Mouse (Mus musculus) ovary, postnatal 10 days (tissue): ENCODE data around the gene Mid1.
"Not testable (repeated sequence)": the region's sequence is repeated elsewhere in the genome, so short reads cannot be mapped to it uniquely, and the experiment has no call there.

Experiments used
- DNase-seq: peaks from one replicate; pipeline ENCODE4 v3.0.0; 2022; ENCODE audit warnings: low spot score

Gene Mid1

DNA sequence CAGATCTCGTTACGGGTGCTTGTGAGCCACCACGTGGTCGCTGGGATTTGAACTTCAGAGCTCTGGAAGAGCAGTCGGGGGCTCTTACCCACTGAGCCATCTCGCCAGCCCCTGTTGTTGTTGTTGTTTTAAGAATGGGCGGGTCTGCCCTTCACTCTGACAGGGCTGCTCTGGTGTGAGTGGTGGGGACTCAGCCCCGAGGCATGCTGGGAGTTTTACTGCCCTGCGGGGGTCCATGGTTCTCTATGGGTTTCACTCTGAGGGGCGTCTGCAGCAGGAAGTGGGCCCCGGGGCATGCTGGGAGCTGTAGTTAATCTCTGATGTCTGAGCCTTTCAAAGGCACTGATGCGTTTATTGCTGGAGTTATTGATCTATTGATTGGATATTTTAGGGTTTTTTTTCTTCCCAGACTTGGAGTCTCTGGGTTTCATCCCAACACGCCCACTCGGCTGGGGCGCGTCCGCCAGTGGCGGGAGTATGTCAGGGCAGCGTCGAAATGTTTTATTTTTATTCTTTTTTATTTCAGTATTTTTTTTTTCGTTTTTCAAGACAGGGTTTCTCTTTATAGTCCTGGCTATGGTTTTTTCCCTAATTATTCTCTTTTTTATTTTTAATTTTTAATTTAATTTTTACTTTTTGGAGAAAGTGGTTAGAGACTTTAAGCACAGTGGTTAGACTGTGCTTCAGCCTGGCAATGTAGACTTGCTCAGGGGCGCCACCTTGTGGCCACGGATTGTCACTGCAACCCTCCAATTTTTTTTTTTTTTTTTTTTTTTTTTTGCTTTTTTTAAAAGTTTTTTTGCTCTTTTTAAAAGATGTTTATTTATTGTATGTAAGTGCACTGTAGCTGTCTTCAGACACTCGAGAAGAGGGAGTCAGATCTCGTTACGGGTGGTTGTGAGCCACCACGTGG lies 332.6 kb downstream of the Mid1 start:
- DNase-seq: not testable (repeated sequence)

GRCm38 (mm10) chrX:170018571-170019218 lies 333.7 kb downstream of the Mid1 start:
- not testable (repeated sequence) for DNase-seq

- not testable (repeated sequence) for DNase-seq
Measured at GRCm38 (mm10) chrX:170019219-170019953, 334.4 kb downstream of the Mid1 start.

- DNase-seq: peak; percentile 88
Measured at GRCm38 (mm10) chrX:170019954-170020689, 335.1 kb downstream of the Mid1 start.

GRCm38 (mm10) chrX:170020690-170021050 lies 335.7 kb downstream of the Mid1 start:
- DNase-seq: not testable (repeated sequence)

- DNase-seq: not testable (repeated sequence)
Measured at GRCm38 (mm10) chrX:170021205-170021604, 336.2 kb downstream of the Mid1 start.

GRCm38 (mm10) chrX:170021750-170022461 lies 336.9 kb downstream of the Mid1 start:
- not testable (repeated sequence) for DNase-seq
